In the genomic region with DNA sequence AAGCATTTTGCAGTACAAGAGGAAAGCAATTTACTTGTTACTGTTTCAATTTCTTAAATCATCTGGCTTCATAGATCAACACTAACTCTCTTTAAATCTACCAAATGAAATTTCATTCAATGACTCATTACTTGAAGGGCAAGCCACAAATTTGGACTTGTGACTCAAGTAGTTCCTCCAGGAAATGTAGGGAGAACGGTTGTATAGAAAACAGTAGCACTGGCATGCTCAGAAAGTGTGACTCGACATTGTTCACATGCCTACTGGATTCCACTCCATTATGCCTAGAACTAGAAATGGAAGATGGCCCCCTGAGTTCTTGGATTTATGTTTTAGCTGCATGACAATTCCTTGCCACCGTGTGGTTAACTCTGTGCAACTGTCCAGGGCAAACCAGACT, we compare ENCODE assay signal across 28 mouse cellular contexts.
"Had no signal": no experiment of that assay in that cellular context is flagged by ENCODE, and none has a peak within 500 bp of the region (broad histone marks: within the 10 kb centered on the region; RNA-seq: fewer than 3 reads in every experiment).

No protein-coding gene starts in this region.

- H3K27me3 ChIP-seq: heart, embryonic 13.5 days; heart, embryonic 15.5 days; hindbrain, embryonic 13.5 days; hindbrain, embryonic 15.5 days; limb, embryonic 12.5 days; liver, embryonic 13.5 days; liver, embryonic 15.5 days had no signal

- H3K4me2 ChIP-seq: heart, embryonic 11.5 days; heart, embryonic 13.5 days; heart, embryonic 15.5 days; hindbrain, embryonic 13.5 days; hindbrain, embryonic 15.5 days; kidney, embryonic 15.5 days; limb, embryonic 12.5 days; liver, embryonic 11.5 days; liver, embryonic 13.5 days; liver, embryonic 15.5 days had no signal

- H3K4me1 ChIP-seq: heart, embryonic 15.5 days; hindbrain, embryonic 13.5 days; hindbrain, embryonic 15.5 days; kidney, embryonic 15.5 days; limb, embryonic 10.5 days; limb, embryonic 12.5 days; liver, embryonic 13.5 days; liver, embryonic 15.5 days had no signal

- ATAC-seq: hindbrain, postnatal 0 days; intestine, embryonic 16.5 days had no signal

- DNase-seq: gastrocnemius, adult 2 months; gastrocnemius, postnatal 10 days; gastrocnemius, postnatal 25 days; heart, adult 18-20 months; heart, postnatal 14 days; heart, postnatal 36 days; kidney, adult 11 months; kidney, adult 2 months; kidney, adult 9 months; kidney, postnatal 14 days; kidney, postnatal 36 days; liver; liver, embryonic 13.5 days had no signal

- H3K27ac ChIP-seq: gastrocnemius, adult 2 months; heart, embryonic 13.5 days; heart, embryonic 15.5 days; hindbrain, embryonic 13.5 days; hindbrain, embryonic 15.5 days; hindbrain, postnatal 0 days; kidney, embryonic 15.5 days; kidney, postnatal 0 days; layer of hippocampus, adult 2 months; left cerebral cortex, adult 2 months; limb, embryonic 10.5 days; limb, embryonic 12.5 days; liver, embryonic 13.5 days; liver, embryonic 15.5 days had no signal

- H3K4me3 ChIP-seq: gastrocnemius, adult 2 months; heart, embryonic 13.5 days; heart, embryonic 15.5 days; hindbrain, embryonic 13.5 days; hindbrain, embryonic 15.5 days; kidney, embryonic 15.5 days; layer of hippocampus, adult 2 months; left cerebral cortex, adult 2 months; limb, embryonic 10.5 days; limb, embryonic 12.5 days; liver, embryonic 13.5 days; liver, embryonic 15.5 days had no signal

- H3K36me3 ChIP-seq: heart, embryonic 13.5 days; heart, embryonic 15.5 days; hindbrain, embryonic 13.5 days; hindbrain, embryonic 15.5 days; kidney, embryonic 15.5 days; limb, embryonic 10.5 days; limb, embryonic 12.5 days; liver, embryonic 13.5 days; liver, embryonic 15.5 days had no signal

- H3K9ac ChIP-seq: heart, embryonic 13.5 days; heart, embryonic 15.5 days; hindbrain, embryonic 13.5 days; hindbrain, embryonic 15.5 days; kidney, embryonic 15.5 days; limb, embryonic 12.5 days; liver, embryonic 13.5 days; liver, embryonic 15.5 days had no signal

- H3K9me3 ChIP-seq: heart, embryonic 13.5 days; heart, embryonic 15.5 days; hindbrain, embryonic 13.5 days; hindbrain, embryonic 15.5 days; kidney, embryonic 15.5 days; limb, embryonic 10.5 days; limb, embryonic 12.5 days; liver, embryonic 13.5 days; liver, embryonic 15.5 days had no signal
